Mouse (Mus musculus): ENCODE measurements around the gene Il2rb. TPM values are rescaled to one million over a fixed set of nuclear protein-coding genes. Genes with fewer than 3 reads are reported as not detected.

Gene Il2rb
- polyA plus RNA-seq, 1 experiment from 2014 or later = not detected

- no peak overlapping the region for H3K4me2 ChIP-seq (ENCODE audit: low read depth, severe bottlenecking)
- no peak for ATAC-seq (ENCODE audit: insufficient number of reproducible peaks, low FRiP score, low TSS enrichment, low read depth)
- H3K9ac ChIP-seq (ENCODE audit: low read length) = no peak overlapping the region
- WGBS = 84% methylated on average over 10 of the region's 10 CpGs
- no peaks in the 10 kb centered on the region for H3K9me3 ChIP-seq (ENCODE audit: control insufficient read depth, low read length)
- H3K36me3 ChIP-seq (ENCODE audit: control insufficient read depth, insufficient read depth, low read length) = no peaks in the 10 kb centered on the region
- no peaks in the 10 kb centered on the region for H3K27me3 ChIP-seq (ENCODE audit: control insufficient read depth, insufficient read depth, low read length)
- H3K4me1 ChIP-seq (ENCODE audit: control insufficient read depth, insufficient read depth, low read length) = no peaks in the 10 kb centered on the region
- no peak for DNase-seq (ENCODE audit: low spot score)
- H3K4me3 ChIP-seq (ENCODE audit: low read depth, low read length) = no peak overlapping the region
- H3K27ac ChIP-seq (replicated peaks; ENCODE audit: low read depth, low read length) = no peak overlapping the region
These were observed 37.9 kb downstream of the Il2rb start for GRCm38 (mm10) chr15:78457193-78457592.

GRCm38 (mm10) chr15:78456051-78456450 is 39.0 kb downstream of the Il2rb start:
- Histone ChIP-seq H3K36me3 (ENCODE audit: control insufficient read depth, insufficient read depth, low read length) (no peaks in the 10 kb centered on the region), H3K27me3 (ENCODE audit: control insufficient read depth, insufficient read depth, low read length) (no peaks in the 10 kb centered on the region), H3K4me2 (ENCODE audit: low read depth, severe bottlenecking) (no peak overlapping the region), H3K9me3 (ENCODE audit: control insufficient read depth, low read length) (no peaks in the 10 kb centered on the region), H3K4me3 (ENCODE audit: low read depth, low read length) (no peak overlapping the region), H3K27ac (replicated peaks; ENCODE audit: low read depth, low read length) (no peak overlapping the region), H3K9ac (ENCODE audit: low read length) (no peak overlapping the region), H3K4me1 (ENCODE audit: control insufficient read depth, insufficient read depth, low read length) (no peaks in the 10 kb centered on the region)
- DNase-seq (ENCODE audit: low spot score) = no peak
- 52% methylated on average over 7 of the region's 7 CpGs for WGBS
- no peak for ATAC-seq (ENCODE audit: insufficient number of reproducible peaks, low FRiP score, low TSS enrichment, low read depth)

GRCm38 (mm10) chr15:78455168-78455567 is 39.9 kb downstream of the Il2rb start:
- H3K27me3 ChIP-seq (ENCODE audit: control insufficient read depth, insufficient read depth, low read length) = no peaks in the 10 kb centered on the region
- no peak overlapping the region for H3K27ac ChIP-seq (replicated peaks; ENCODE audit: low read depth, low read length)
- 87% methylated on average over 4 of the region's 4 CpGs for WGBS
- H3K9me3 ChIP-seq (ENCODE audit: control insufficient read depth, low read length) = no peaks in the 10 kb centered on the region
- no peaks in the 10 kb centered on the region for H3K4me1 ChIP-seq (ENCODE audit: control insufficient read depth, insufficient read depth, low read length)
- H3K36me3 ChIP-seq (ENCODE audit: control insufficient read depth, insufficient read depth, low read length) = no peaks in the 10 kb centered on the region
- H3K9ac ChIP-seq (ENCODE audit: low read length) = no peak overlapping the region
- ATAC-seq (ENCODE audit: insufficient number of reproducible peaks, low FRiP score, low TSS enrichment, low read depth) = no peak
- H3K4me3 ChIP-seq (ENCODE audit: low read depth, low read length) = no peak overlapping the region
- no peak for DNase-seq (ENCODE audit: low spot score)
- no peak overlapping the region for H3K4me2 ChIP-seq (ENCODE audit: low read depth, severe bottlenecking)

- Histone ChIP-seq H3K4me2 (ENCODE audit: low read depth, severe bottlenecking) (no peak overlapping the region), H3K9me3 (ENCODE audit: control insufficient read depth, low read length) (no peaks in the 10 kb centered on the region), H3K27ac (replicated peaks; ENCODE audit: low read depth, low read length) (no peak overlapping the region), H3K9ac (ENCODE audit: low read length) (no peak overlapping the region), H3K4me1 (ENCODE audit: control insufficient read depth, insufficient read depth, low read length) (no peaks in the 10 kb centered on the region), H3K27me3 (ENCODE audit: control insufficient read depth, insufficient read depth, low read length) (no peaks in the 10 kb centered on the region), H3K4me3 (ENCODE audit: low read depth, low read length) (no peak overlapping the region), H3K36me3 (ENCODE audit: control insufficient read depth, insufficient read depth, low read length) (no peaks in the 10 kb centered on the region)
- ATAC-seq (ENCODE audit: insufficient number of reproducible peaks, low FRiP score, low TSS enrichment, low read depth) (no peak), DNase-seq (ENCODE audit: low spot score) (no peak)
- WGBS = 93% methylated on average over 3 of the region's 3 CpGs
These were observed 42.1 kb downstream of the Il2rb start for GRCm38 (mm10) chr15:78452929-78453328.

- ATAC-seq (ENCODE audit: insufficient number of reproducible peaks, low FRiP score, low TSS enrichment, low read depth) = no peak
- 85% methylated on average over 2 of the region's 2 CpGs for WGBS
- Histone ChIP-seq H3K27ac (replicated peaks; ENCODE audit: low read depth, low read length) (no peak overlapping the region), H3K9me3 (ENCODE audit: control insufficient read depth, low read length) (no peaks in the 10 kb centered on the region), H3K4me1 (ENCODE audit: control insufficient read depth, insufficient read depth, low read length) (no peaks in the 10 kb centered on the region), H3K36me3 (ENCODE audit: control insufficient read depth, insufficient read depth, low read length) (no peaks in the 10 kb centered on the region), H3K4me2 (ENCODE audit: low read depth, severe bottlenecking) (no peak overlapping the region), H3K4me3 (ENCODE audit: low read depth, low read length) (no peak overlapping the region), H3K9ac (ENCODE audit: low read length) (no peak overlapping the region), H3K27me3 (ENCODE audit: control insufficient read depth, insufficient read depth, low read length) (no peaks in the 10 kb centered on the region)
- DNase-seq (ENCODE audit: low spot score) = no peak
These were observed 43.9 kb downstream of the Il2rb start for GRCm38 (mm10) chr15:78451201-78451600.

- Histone ChIP-seq H3K36me3 (ENCODE audit: control insufficient read depth, insufficient read depth, low read length) (no peaks in the 10 kb centered on the region), H3K27ac (replicated peaks; ENCODE audit: low read depth, low read length) (no peak overlapping the region), H3K4me1 (ENCODE audit: control insufficient read depth, insufficient read depth, low read length) (no peaks in the 10 kb centered on the region), H3K9ac (ENCODE audit: low read length) (no peak overlapping the region; the same call in 1 of the 2 replicates), H3K4me3 (ENCODE audit: low read depth, low read length) (no peak overlapping the region), H3K4me2 (ENCODE audit: low read depth, severe bottlenecking) (no peak overlapping the region), H3K9me3 (ENCODE audit: control insufficient read depth, low read length) (no peaks in the 10 kb centered on the region), H3K27me3 (ENCODE audit: control insufficient read depth, insufficient read depth, low read length) (no peaks in the 10 kb centered on the region)
- WGBS = 89% methylated on average over 6 of the region's 6 CpGs
- DNase-seq (ENCODE audit: low spot score) = no peak
- no peak for ATAC-seq (ENCODE audit: insufficient number of reproducible peaks, low FRiP score, low TSS enrichment, low read depth)
These were observed 44.7 kb downstream of the Il2rb start for GRCm38 (mm10) chr15:78450419-78450768.

- H3K9ac ChIP-seq (ENCODE audit: low read length) = no peak overlapping the region; the same call in 1 of the 2 replicates
- ATAC-seq (ENCODE audit: insufficient number of reproducible peaks, low FRiP score, low TSS enrichment, low read depth) = no peak
These were observed 45.2 kb downstream of the Il2rb start for GRCm38 (mm10) chr15:78449694-78450418.

GRCm38 (mm10) chr15:78449131-78449530 is 45.9 kb downstream of the Il2rb start:
- Histone ChIP-seq H3K27me3 (ENCODE audit: control insufficient read depth, insufficient read depth, low read length) (no peaks in the 10 kb centered on the region), H3K36me3 (ENCODE audit: control insufficient read depth, insufficient read depth, low read length) (no peaks in the 10 kb centered on the region), H3K4me2 (ENCODE audit: low read depth, severe bottlenecking) (no peak overlapping the region), H3K9me3 (ENCODE audit: control insufficient read depth, low read length) (no peaks in the 10 kb centered on the region), H3K27ac (replicated peaks; ENCODE audit: low read depth, low read length) (no peak overlapping the region), H3K4me1 (ENCODE audit: control insufficient read depth, insufficient read depth, low read length) (no peaks in the 10 kb centered on the region), H3K4me3 (ENCODE audit: low read depth, low read length) (no peak overlapping the region), H3K9ac (ENCODE audit: low read length) (no peak overlapping the region)
- DNase-seq (ENCODE audit: low spot score) (no peak), ATAC-seq (ENCODE audit: insufficient number of reproducible peaks, low FRiP score, low TSS enrichment, low read depth) (no peak)
- 68% methylated on average over 6 of the region's 6 CpGs for WGBS

More at GRCm38 (mm10) chr15:78449694-78450418, 45.2 kb downstream of the Il2rb start:
- Histone ChIP-seq H3K4me1 (ENCODE audit: control insufficient read depth, insufficient read depth, low read length) (no peaks in the 10 kb centered on the region), H3K9me3 (ENCODE audit: control insufficient read depth, low read length) (no peaks in the 10 kb centered on the region), H3K4me2 (ENCODE audit: low read depth, severe bottlenecking) (no peak overlapping the region), H3K27me3 (ENCODE audit: control insufficient read depth, insufficient read depth, low read length) (no peaks in the 10 kb centered on the region), H3K27ac (replicated peaks; ENCODE audit: low read depth, low read length) (no peak overlapping the region), H3K4me3 (ENCODE audit: low read depth, low read length) (no peak overlapping the region), H3K36me3 (ENCODE audit: control insufficient read depth, insufficient read depth, low read length) (no peaks in the 10 kb centered on the region)
- 38% methylated on average over 7 of the region's 7 CpGs for whole genome bisulfite sequencing
- DNase-seq (ENCODE audit: low spot score) = peak; percentile 38

Measured in limb, embryonic 11.5 days (tissue).